Mouse (Mus musculus) adrenal gland, adult 18-20 months (tissue): ENCODE measurements around the gene Cnpy1. TPM values are rescaled to one million over a fixed set of nuclear protein-coding genes. Genes with fewer than 3 reads are reported as not detected.

Experiments used
- DNase-seq, 2 experiments: peaks; one replicate each; pipeline ENCODE4 v3.0.0; 2021 to 2022; ENCODE audit warnings: low spot score in 2 of 2
- total RNA-seq, 2 experiments: library from RNA; stranded (reverse); gene quantifications; 1 replicate in 1 of 2; 2 replicates in 1 of 2; pipeline ENCODE4 v1.2.3; 2021

The Cnpy1 gene
- total RNA-seq, 2 experiments from 2014 or later = not detected

- no peak for DNase-seq
Observed at GRCm38 (mm10) chr5:28239829-28240228, 5.8 kb downstream of the Cnpy1 start.

GRCm38 (mm10) chr5:28238876-28239275 is 6.7 kb downstream of the Cnpy1 start:
- DNase-seq = no peak

GRCm38 (mm10) chr5:28238152-28238551 is 7.5 kb downstream of the Cnpy1 start:
- DNase-seq = no peak

GRCm38 (mm10) chr5:28237715-28238114 is 7.9 kb downstream of the Cnpy1 start:
- no peak for DNase-seq

GRCm38 (mm10) chr5:28237055-28237454 is 8.6 kb downstream of the Cnpy1 start:
- DNase-seq = no peak

- no peak for DNase-seq
Observed at GRCm38 (mm10) chr5:28236098-28236497, 9.5 kb downstream of the Cnpy1 start.

GRCm38 (mm10) chr5:28232101-28232500 is 13.5 kb downstream of the Cnpy1 start:
- DNase-seq = no peak

- no peak for DNase-seq
Observed at GRCm38 (mm10) chr5:28219596-28219995, 26.0 kb downstream of the Cnpy1 start.

GRCm38 (mm10) chr5:28213441-28213840 is 32.2 kb downstream of the Cnpy1 start:
- no peak for DNase-seq

GRCm38 (mm10) chr5:28211651-28212310 is 33.8 kb downstream of the Cnpy1 start:
- DNase-seq = no peak

- no peak for DNase-seq
Observed at GRCm38 (mm10) chr5:28210591-28211550, 34.7 kb downstream of the Cnpy1 start.

- DNase-seq = no peak
Observed at GRCm38 (mm10) chr5:28209549-28210431, 35.8 kb downstream of the Cnpy1 start.

- DNase-seq = no peak
Observed at GRCm38 (mm10) chr5:28208726-28209520, 36.7 kb downstream of the Cnpy1 start.

GRCm38 (mm10) chr5:28207043-28207442 is 38.6 kb downstream of the Cnpy1 start:
- DNase-seq = no peak

- no peak for DNase-seq
Observed at GRCm38 (mm10) chr5:28206448-28206847, 39.2 kb downstream of the Cnpy1 start.

- no peak for DNase-seq
Observed at GRCm38 (mm10) chr5:28204678-28205077, 40.9 kb downstream of the Cnpy1 start.

GRCm38 (mm10) chr5:28203086-28203485 is 42.5 kb downstream of the Cnpy1 start:
- DNase-seq = no peak

- no peak for DNase-seq
Observed at GRCm38 (mm10) chr5:28199089-28199873, 46.3 kb downstream of the Cnpy1 start.

- DNase-seq = no peak
Observed at GRCm38 (mm10) chr5:28195473-28195872, 50.1 kb downstream of the Cnpy1 start.

- DNase-seq = no peak
Observed at GRCm38 (mm10) chr5:28192099-28192454, 53.5 kb downstream of the Cnpy1 start.
